In the genomic region with DNA sequence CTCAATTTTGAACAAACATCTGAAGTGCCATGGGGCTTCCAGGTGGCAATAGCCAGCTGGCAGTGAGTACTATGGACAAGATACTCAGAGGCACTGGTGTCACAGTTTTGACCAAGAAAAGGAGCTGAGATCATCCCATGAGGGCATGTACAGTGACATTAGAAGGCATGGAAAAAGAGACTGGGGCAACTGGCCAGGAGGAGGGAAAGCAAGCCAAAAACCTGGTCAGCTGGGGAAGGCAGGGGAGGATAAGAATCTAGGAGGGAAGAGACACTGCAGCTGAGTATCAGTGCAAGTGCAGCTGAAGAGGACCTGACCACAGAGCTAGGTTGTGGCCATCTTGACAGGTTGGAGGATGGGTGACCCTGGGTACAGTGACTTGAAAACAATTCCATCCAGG, we compare ENCODE assay signal across 22 mouse cellular contexts. TPM values are rescaled to one million over a fixed set of nuclear protein-coding genes. Genes with fewer than 3 reads are reported as not detected.
DNase-seq lines count a peak whose midpoint lies in the region; ATAC-seq and TF ChIP-seq lines count a peak whose summit lies in the region.
"Had no signal": no experiment of that assay in that cellular context is flagged by ENCODE, and none has a peak within 500 bp of the region (broad histone marks: within the 10 kb centered on the region; RNA-seq: fewer than 3 reads in every experiment).

No protein-coding gene starts in this region.

- DNase-seq in cerebellum, adult 11-12 months, result peak; percentile 19
- no peak for DNase-seq in cerebellum, postnatal 4 days (ENCODE audit: low spot score in 2 of 2)
- peak; percentile 49 for DNase-seq in gastrocnemius, adult 18-20 months (ENCODE audit: low spot score)
- no peak for DNase-seq in gastrocnemius, postnatal 25 days
- DNase-seq in MN1 (ENCODE audit: low spot score), result peak; percentile 11
- peak; percentile 36 to 53 for DNase-seq in cerebellum, postnatal 14 days
- DNase-seq in frontal cortex, postnatal 25 days (ENCODE audit: low spot score in 2 of 2), result no peak
- no peak for DNase-seq in stomach, postnatal 0 days (ENCODE audit: low spot score)
- DNase-seq: adrenal gland, adult 2 months; adrenal gland, postnatal 25 days; B cell, adult 2 months; heart, postnatal 36 days; kidney, adult 8-10 months had no signal

- no peaks in the 10 kb centered on the region for H3K9me3 ChIP-seq in stomach, postnatal 0 days (ENCODE audit: control insufficient read depth, low read length)
- H3K9me3 ChIP-seq: embryonic facial prominence, embryonic 13.5 days; forebrain, embryonic 12.5 days; G1E; heart, embryonic 13.5 days; hindbrain, embryonic 15.5 days had no signal

- H3K27ac ChIP-seq in stomach, postnatal 0 days (replicated peaks), result no peak overlapping the region
- H3K27ac ChIP-seq: embryonic facial prominence, embryonic 13.5 days; forebrain, embryonic 12.5 days; heart, embryonic 13.5 days; hindbrain, embryonic 15.5 days had no signal

- no peak for TF ChIP-seq EP300 in stomach, postnatal 0 days (optimal IDR thresholded peaks at IDR 0.05)

- no peak overlapping the region for H3K4me2 ChIP-seq in stomach, postnatal 0 days (replicated peaks; ENCODE audit: low read depth)
- H3K4me2 ChIP-seq: embryonic facial prominence, embryonic 13.5 days; forebrain, embryonic 12.5 days; heart, embryonic 13.5 days; hindbrain, embryonic 15.5 days had no signal

- no peaks in the 10 kb centered on the region for H3K36me3 ChIP-seq in stomach, postnatal 0 days (ENCODE audit: control insufficient read depth, insufficient read depth, low read length)
- H3K36me3 ChIP-seq: embryonic facial prominence, embryonic 13.5 days; forebrain, embryonic 12.5 days; G1E; heart, embryonic 13.5 days; hindbrain, embryonic 15.5 days had no signal

- no peaks in the 10 kb centered on the region for H3K27me3 ChIP-seq in stomach, postnatal 0 days (ENCODE audit: control insufficient read depth, insufficient read depth, low read length)
- H3K27me3 ChIP-seq: hindbrain, embryonic 15.5 days had no signal

- H3K9ac ChIP-seq in stomach, postnatal 0 days (ENCODE audit: low read length), result no peak overlapping the region
- H3K9ac ChIP-seq: embryonic facial prominence, embryonic 13.5 days; forebrain, embryonic 12.5 days; heart, embryonic 13.5 days; hindbrain, embryonic 15.5 days had no signal

- no peak for TF ChIP-seq CTCF in stomach, postnatal 0 days (IDR thresholded peaks at IDR 0.05; ENCODE audit: low read depth)

- no peak for ATAC-seq in stomach, postnatal 0 days (ENCODE audit: low FRiP score, low TSS enrichment)
- ATAC-seq: CD4-positive, CD25-positive, alpha-beta regulatory T cell, adult 4 months; forebrain, embryonic 16.5 days; intestine, embryonic 16.5 days had no signal

- no peaks in the 10 kb centered on the region for H3K4me1 ChIP-seq in stomach, postnatal 0 days (replicated peaks; ENCODE audit: control insufficient read depth, insufficient read depth)
- H3K4me1 ChIP-seq: embryonic facial prominence, embryonic 13.5 days; forebrain, embryonic 12.5 days; heart, embryonic 13.5 days; hindbrain, embryonic 15.5 days had no signal

- H3K4me3 ChIP-seq in stomach, postnatal 0 days (ENCODE audit: low read depth, low read length), result no peak overlapping the region
- H3K4me3 ChIP-seq: embryonic facial prominence, embryonic 13.5 days; forebrain, embryonic 12.5 days; heart, embryonic 13.5 days; hindbrain, embryonic 15.5 days had no signal

RNA-seq across cellular contexts. Expression of a gene that starts 12.2 kb away (rescaled TPM):
- total RNA-seq in gastrocnemius, adult 18-20 months (2021), result not detected
- total RNA-seq in gastrocnemius, postnatal 25 days (2021), result not detected
- 8.2 and 8.9 TPM in 2 replicates for polyA plus RNA-seq in stomach, postnatal 0 days (2015; fragmentation: Nextera tagmentation; extraction: Ambion mirVana)
- total RNA-seq: gastrocnemius, adult 8-10 months; heart, postnatal 36 days had no signal

RNA-seq across cellular contexts. Expression of a gene that starts 32.9 kb away (rescaled TPM):
- 10 to 100 TPM in 1 of 2 experiments, 1 to 10 TPM in 1; 8.6 to 11.6 TPM for total RNA-seq in gastrocnemius, adult 18-20 months (2021)
- total RNA-seq in gastrocnemius, postnatal 25 days (2021), result 10 to 100 TPM in 1 of 2 experiments, 1 to 10 TPM in 1; 8.6 to 10.3 TPM
- 19.3 and 24.5 TPM in 2 replicates for polyA plus RNA-seq in stomach, postnatal 0 days (2015; fragmentation: Nextera tagmentation; extraction: Ambion mirVana)
- total RNA-seq: G1E had no signal
- polyA plus RNA-seq: G1E had no signal

RNA-seq across cellular contexts. Expression of a gene that starts 46.0 kb away (rescaled TPM):
- total RNA-seq in gastrocnemius, adult 18-20 months (2021), result 100 to 1,000 TPM; 108 to 141 TPM
- total RNA-seq in gastrocnemius, postnatal 25 days (2021), result 100 to 1,000 TPM in 1 of 2 experiments, 10 to 100 TPM in 1; 96.2 to 127 TPM
- polyA plus RNA-seq in stomach, postnatal 0 days (2015; fragmentation: Nextera tagmentation; extraction: Ambion mirVana), result 7.5 and 9.2 TPM in 2 replicates

Comparison
In these comparisons a context has a peak if more than half of its experiments do, and no peak if none do; other contexts are left out.
1. DNase-seq: peak in cerebellum, adult 11-12 months (single experiment), gastrocnemius, adult 18-20 months (single experiment), MN1 (single experiment) and cerebellum, postnatal 14 days (2 of 2); none in cerebellum, postnatal 4 days (0 of 2), gastrocnemius, postnatal 25 days (single experiment), frontal cortex, postnatal 25 days (0 of 2) and stomach, postnatal 0 days (single experiment).